Mouse (Mus musculus) midbrain, embryonic 14.5 days (tissue): ENCODE results near the gene Rnf145. TPM values are rescaled to one million over a fixed set of nuclear protein-coding genes. Genes with fewer than 3 reads are reported as not detected.

Source experiments
- ATAC-seq: fragments of 200-750 bp; cut with Nextera tagmentation; 2 replicates; pipeline ENCODE4 v1.8.0; 2017; ENCODE audit warnings: moderate number of reproducible peaks, moderate library complexity; ENCODE audit not compliant: low FRiP score, low TSS enrichment
- DNase-seq: peaks from one replicate; pipeline ENCODE4 v3.0.0-alpha.2; 2015
- H3K27ac ChIP-seq: fragments of 300-500 bp; sonication (generic); replicated peaks from 2 replicates; pipeline ENCODE4 v1.5.1; 2014; ENCODE audit warnings: mild to moderate bottlenecking, low read depth, low read length, moderate library complexity
- H3K27me3 ChIP-seq: fragments of 300-500 bp; sonication (generic); 2 replicates; pipeline ENCODE4 v1.6.1; 2014; ENCODE audit warnings: low read length, control low read depth, mixed read lengths; ENCODE audit not compliant: control insufficient read depth, insufficient read depth
- H3K36me3 ChIP-seq: fragments of 300-500 bp; sonication (generic); 2 replicates; pipeline ENCODE4 v1.6.1; 2014; ENCODE audit warnings: low read length, control low read depth; ENCODE audit not compliant: control insufficient read depth, insufficient read depth
- H3K4me1 ChIP-seq: fragments of 300-500 bp; sonication (generic); 2 replicates; pipeline ENCODE4 v1.6.1; 2014; ENCODE audit warnings: mild to moderate bottlenecking, antibody characterized with exemption, low read length, control low read depth; ENCODE audit not compliant: control insufficient read depth, insufficient read depth
- H3K4me2 ChIP-seq: fragments of 300-500 bp; sonication (generic); 2 replicates; pipeline ENCODE4 v1.6.1; 2014; ENCODE audit warnings: mild to moderate bottlenecking, low read length, moderate library complexity
- H3K4me3 ChIP-seq: fragments of 300-500 bp; sonication (generic); replicated peaks from 2 replicates; pipeline ENCODE4 v1.5.1; 2014; ENCODE audit warnings: low read depth, low read length
- H3K9ac ChIP-seq: fragments of 300-500 bp; sonication (generic); replicated peaks from 2 replicates; pipeline ENCODE4 v1.6.1; 2014; ENCODE audit warnings: mild to moderate bottlenecking, low read length, moderate library complexity
- H3K9me3 ChIP-seq: fragments of 300-500 bp; sonication (generic); 2 replicates; pipeline ENCODE4 v1.6.1; 2016; ENCODE audit warnings: low read length, control low read depth, mixed read lengths; ENCODE audit not compliant: control insufficient read depth
- WGBS: fragments of 180-500 bp; shearing (Covaris S2); extraction: QIAGEN DNeasy Blood & Tissue Kit; methylation state at CpG from one replicate; pipeline ENCODE4 v1.1.7; 2014; 5-methylcytosine and 5-hydroxymethylcytosine counted together
- polyA plus RNA-seq: library from polyadenylated mRNA; unstranded; fragments of >200 nt; fragmentation: Nextera tagmentation; extraction: Ambion mirVana; gene quantifications from 2 replicates; pipeline ENCODE4 v1.2.1, GENCODE M21; 2014

Gene Rnf145
- polyA plus RNA-seq, 1 experiment from 2014 or later = 134 TPM

DNA sequence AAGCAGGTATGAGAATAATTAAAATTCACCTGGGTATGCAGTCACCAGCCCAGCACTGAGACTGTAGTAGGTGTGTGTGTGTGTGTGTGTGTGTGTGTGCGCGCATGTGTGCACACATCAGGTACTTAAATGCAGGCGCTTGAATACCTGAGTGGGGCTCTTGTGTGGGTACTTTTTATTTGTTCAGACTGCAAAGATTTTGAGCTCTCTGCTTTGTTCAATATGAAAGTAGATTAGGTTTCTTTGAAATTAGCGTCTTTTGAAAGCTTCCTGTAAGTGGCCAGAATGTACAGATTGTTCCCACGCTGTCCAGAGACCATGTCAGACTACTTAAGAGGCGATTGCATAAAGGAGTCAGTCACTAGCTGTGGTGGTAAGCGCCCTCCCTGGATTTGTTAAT, 18.6 kb downstream of the Rnf145 start:
- no peaks in the 10 kb centered on the region for H3K27me3 ChIP-seq
- H3K27ac ChIP-seq = no peak overlapping the region
- ATAC-seq (no peak), DNase-seq (no peak)
- H3K4me2 ChIP-seq = no peak overlapping the region
- no peak overlapping the region for H3K4me3 ChIP-seq
- H3K4me1 ChIP-seq = no peaks in the 10 kb centered on the region
- 88% methylated on average over 7 of the region's 7 CpGs for WGBS
- H3K9ac ChIP-seq = no peak overlapping the region
- H3K36me3 ChIP-seq = peaks cover 54% of the 10 kb centered on the region
- H3K9me3 ChIP-seq = no peaks in the 10 kb centered on the region

DNA sequence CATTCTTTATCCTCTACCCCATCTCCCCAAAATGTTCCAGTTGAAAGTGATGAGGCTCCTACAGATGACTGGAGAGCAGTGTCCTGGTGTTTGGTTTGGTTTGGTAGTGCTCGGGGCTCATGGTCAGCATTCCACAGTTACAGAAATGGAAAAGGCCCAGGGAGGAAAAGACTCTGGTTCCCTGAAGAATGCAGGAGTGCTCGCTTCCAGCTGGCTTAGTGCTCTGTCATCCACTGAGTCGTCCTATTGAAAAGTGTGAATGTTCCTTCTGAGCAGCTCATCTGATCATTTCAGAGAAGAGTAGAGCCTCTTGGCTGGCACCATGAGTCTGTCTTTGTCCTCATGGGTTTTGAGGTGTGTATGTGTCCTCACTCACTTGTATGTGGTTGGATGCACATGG, 19.3 kb downstream of the Rnf145 start:
- Histone ChIP-seq H3K27me3 (no peaks in the 10 kb centered on the region), H3K4me3 (no peak overlapping the region), H3K9ac (no peak overlapping the region), H3K36me3 (peaks cover 50% of the 10 kb centered on the region), H3K4me1 (no peaks in the 10 kb centered on the region), H3K4me2 (no peak overlapping the region), H3K9me3 (no peaks in the 10 kb centered on the region), H3K27ac (no peak overlapping the region)
- WGBS = 91% methylated on average over 3 of the region's 3 CpGs
- no peak for ATAC-seq
- DNase-seq = no peak

DNA sequence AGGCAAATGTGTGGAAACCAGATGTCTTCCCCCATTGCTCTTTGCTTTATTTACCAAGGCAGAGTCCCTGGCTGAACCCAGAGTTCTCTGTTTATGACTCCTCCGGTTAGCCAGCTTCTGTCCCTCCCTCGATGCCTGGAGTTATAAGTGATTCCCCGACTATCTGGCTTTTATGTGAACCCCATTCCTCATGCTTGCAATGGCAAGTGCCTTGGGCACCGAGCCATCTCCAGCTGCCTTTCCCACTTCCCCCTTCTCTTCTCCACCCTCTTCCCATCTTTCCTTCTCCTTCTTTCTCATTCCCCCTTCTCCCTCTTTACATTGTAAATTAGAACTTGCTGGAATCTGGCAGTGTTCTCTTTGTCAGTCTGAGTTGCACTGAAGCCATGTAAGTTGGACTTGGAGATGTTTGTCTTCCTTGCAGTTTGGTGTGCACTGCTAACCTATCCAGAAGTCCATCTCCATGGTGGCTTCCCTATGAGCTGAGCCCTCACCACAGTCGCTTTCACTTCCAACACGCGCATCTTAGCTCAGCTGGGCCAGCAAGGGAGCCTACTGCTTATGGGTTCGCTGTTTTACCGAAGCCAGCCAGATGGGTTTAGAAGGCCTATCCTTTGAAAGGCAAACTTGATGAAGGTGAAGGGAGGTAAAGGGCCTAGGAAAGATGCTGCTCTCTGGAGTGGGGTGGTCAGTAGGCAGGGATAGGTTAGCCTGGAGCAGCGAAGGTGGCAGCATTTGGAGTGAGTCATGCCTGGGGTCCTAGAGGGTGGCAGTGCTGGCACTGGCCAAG, 19.9 kb downstream of the Rnf145 start:
- Histone ChIP-seq H3K4me1 (no peaks in the 10 kb centered on the region), H3K4me2 (no peak overlapping the region), H3K9me3 (no peaks in the 10 kb centered on the region), H3K27ac (no peak overlapping the region), H3K9ac (no peak overlapping the region), H3K4me3 (no peak overlapping the region), H3K36me3 (peaks cover 48% of the 10 kb centered on the region), H3K27me3 (no peaks in the 10 kb centered on the region)
- ATAC-seq (no peak), DNase-seq (no peak)
- WGBS = 94% methylated on average over 10 of the region's 10 CpGs

DNA sequence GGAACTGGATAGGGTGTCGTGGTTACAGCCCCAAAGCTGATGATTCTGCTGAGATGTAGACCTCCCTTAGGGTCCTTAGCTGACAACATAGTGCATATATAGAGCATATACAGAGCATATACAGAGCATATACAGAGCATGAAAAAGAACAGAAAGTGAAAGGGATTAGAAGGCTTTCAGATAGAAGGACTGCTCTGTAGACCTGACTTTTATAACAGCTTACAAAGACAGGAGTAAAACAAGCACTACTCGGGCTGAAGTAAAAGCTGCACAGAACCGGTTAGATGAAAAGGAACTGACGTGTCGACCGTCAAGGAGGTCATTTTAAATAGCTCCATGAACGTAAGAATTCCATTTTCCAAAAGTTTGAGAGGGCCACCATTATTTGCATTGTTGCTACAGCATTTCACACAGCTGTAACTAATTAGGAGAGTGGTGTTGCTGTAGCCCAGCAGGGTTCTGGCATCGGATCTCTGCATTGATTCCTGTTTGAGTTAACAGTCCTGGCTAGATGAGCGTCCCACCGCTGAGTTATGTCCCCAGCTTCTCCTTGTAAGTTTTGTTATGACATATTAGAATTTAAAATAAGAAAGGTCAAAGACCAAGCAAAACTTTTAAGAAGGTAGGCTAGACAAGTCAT, 20.6 kb downstream of the Rnf145 start:
- H3K36me3 ChIP-seq = peaks cover 48% of the 10 kb centered on the region
- H3K9me3 ChIP-seq = no peaks in the 10 kb centered on the region
- no peak overlapping the region for H3K4me3 ChIP-seq
- 72% methylated on average over 10 of the region's 10 CpGs for WGBS
- H3K4me1 ChIP-seq = no peaks in the 10 kb centered on the region
- no peaks in the 10 kb centered on the region for H3K27me3 ChIP-seq
- no peak overlapping the region for H3K4me2 ChIP-seq
- peak; percentile 23 for DNase-seq
- no peak overlapping the region for H3K9ac ChIP-seq
- H3K27ac ChIP-seq = no peak overlapping the region
- no peak for ATAC-seq

DNA sequence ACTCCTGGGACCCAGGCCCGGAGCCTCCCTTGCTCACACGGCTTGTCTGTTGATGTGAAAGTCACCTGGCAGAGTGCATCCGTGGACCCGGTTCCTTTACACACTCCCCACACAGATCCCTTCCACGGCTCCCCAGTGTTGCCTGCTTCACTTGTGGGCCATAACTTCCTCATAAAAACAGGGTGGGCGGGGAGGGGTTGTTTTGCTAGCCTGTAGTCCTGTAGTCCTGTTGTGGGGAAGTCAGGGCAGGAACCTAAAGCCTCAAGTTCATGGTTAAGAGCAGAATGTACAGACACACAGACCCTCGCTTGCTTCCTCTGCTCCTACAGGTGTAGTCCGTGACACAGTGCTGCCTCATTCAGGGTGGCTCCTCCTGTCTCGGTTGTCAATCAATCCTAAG, 21.5 kb downstream of the Rnf145 start:
- WGBS = 91% methylated on average over 9 of the region's 9 CpGs
- no peaks in the 10 kb centered on the region for H3K27me3 ChIP-seq
- no peak overlapping the region for H3K4me3 ChIP-seq
- H3K9me3 ChIP-seq = no peaks in the 10 kb centered on the region
- no peak overlapping the region for H3K27ac ChIP-seq
- ATAC-seq (no peak), DNase-seq (no peak)
- no peak overlapping the region for H3K9ac ChIP-seq
- no peak overlapping the region for H3K4me2 ChIP-seq
- peaks cover 45% of the 10 kb centered on the region for H3K36me3 ChIP-seq
- no peaks in the 10 kb centered on the region for H3K4me1 ChIP-seq

DNA sequence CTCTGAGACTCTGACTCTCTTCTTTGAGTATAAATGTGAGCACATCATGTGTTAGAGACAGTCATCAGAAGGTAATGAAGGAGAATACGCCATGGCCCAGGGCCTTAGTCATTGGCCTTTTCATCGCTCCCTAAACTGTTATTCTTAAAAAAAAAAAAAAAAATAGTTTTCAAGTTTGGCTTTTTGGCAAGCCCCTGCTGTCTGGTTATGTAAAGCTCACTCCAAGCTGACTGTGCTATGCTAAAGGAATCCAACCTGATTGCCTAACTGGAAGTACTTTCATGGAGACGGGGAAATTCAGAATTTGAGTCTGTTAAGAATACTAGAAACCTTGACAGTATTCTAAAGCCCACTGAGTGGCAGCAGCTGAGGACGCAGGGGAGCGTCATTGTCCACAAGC, 22.5 kb downstream of the Rnf145 start:
- Histone ChIP-seq H3K27me3 (no peaks in the 10 kb centered on the region), H3K4me3 (no peak overlapping the region), H3K4me2 (no peak overlapping the region), H3K9me3 (no peaks in the 10 kb centered on the region), H3K36me3 (peaks cover 41% of the 10 kb centered on the region; the same call in 1 of the 2 replicates), H3K27ac (no peak overlapping the region), H3K4me1 (no peaks in the 10 kb centered on the region), H3K9ac (no peak overlapping the region)
- no peak for DNase-seq
- no peak for ATAC-seq
- 94% methylated on average over 5 of the region's 5 CpGs for WGBS

DNA sequence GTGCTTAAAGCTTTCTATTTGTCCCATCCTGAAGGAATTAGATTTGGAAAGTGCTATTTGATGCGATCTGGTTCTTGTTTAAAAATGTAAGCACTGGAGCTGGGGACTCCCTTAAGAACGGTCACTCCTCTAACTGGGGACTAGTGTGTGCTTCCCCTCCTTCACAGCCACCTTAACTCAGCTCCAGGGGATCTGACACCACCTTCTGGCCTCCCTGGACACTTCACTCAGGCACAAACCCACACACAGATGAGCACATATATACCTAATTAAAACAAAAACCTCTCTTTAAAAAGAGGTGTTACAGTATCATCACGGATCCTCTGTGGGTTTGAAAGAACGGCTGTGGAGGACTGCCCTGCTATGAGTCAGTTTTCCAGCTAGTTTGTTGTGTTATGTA, 23.0 kb downstream of the Rnf145 start:
- WGBS = 88% methylated on average over 4 of the region's 4 CpGs
- peaks cover 41% of the 10 kb centered on the region; the same call in 1 of the 2 replicates for H3K36me3 ChIP-seq

DNA sequence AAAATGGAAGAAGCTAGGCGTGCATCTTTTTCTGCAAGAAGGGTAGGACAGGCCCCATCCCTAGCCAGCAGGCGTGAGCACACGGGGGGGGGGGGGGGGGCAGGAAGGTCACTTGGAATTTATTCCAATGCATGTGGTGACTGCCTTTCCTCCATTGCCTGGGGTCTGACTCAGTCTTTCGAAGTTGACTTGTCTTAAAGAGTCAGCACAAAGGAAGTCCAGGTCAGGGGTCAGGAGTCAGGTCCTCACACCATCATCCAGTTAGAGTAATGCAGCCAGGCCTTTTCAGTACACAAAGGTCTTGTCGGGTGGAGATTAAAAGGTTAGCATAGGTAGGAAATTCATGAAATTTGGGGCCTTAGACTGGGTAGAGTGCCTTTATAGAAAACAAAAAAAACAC, 24.8 kb downstream of the Rnf145 start:
- WGBS = 57% methylated on average over 5 of the region's 5 CpGs
- peaks cover 40% of the 10 kb centered on the region for H3K36me3 ChIP-seq

More for the DNA sequence above, 23.0 kb downstream of the Rnf145 start:
- Histone ChIP-seq H3K9ac (no peak overlapping the region), H3K27ac (no peak overlapping the region), H3K27me3 (no peaks in the 10 kb centered on the region), H3K4me2 (no peak overlapping the region), H3K4me1 (no peaks in the 10 kb centered on the region), H3K9me3 (no peaks in the 10 kb centered on the region), H3K4me3 (no peak overlapping the region)
- ATAC-seq (no peak), DNase-seq (no peak)

DNA sequence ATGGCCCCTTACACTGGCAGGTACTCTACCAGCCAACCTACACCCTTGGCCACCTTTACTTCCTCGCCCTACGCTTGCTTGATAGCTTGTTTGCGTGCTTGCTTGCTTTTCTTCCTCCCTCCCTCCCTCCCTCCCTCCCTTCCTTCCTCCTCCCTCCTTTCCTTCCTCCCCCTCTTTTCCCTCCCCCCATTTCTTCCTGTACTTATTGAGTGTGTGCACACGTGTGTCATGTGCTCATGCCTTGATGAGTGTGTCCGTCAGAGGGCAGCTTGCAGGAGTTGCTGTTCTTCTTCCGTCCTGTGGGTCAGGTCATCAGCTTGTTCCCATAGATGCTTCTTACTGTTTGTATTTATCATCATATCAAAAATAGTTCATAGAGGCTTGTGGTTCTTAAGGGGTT, 25.2 kb downstream of the Rnf145 start:
- no peak overlapping the region for H3K9ac ChIP-seq
- H3K27ac ChIP-seq = no peak overlapping the region
- no peak for DNase-seq
- no peaks in the 10 kb centered on the region for H3K27me3 ChIP-seq
- H3K4me2 ChIP-seq = no peak overlapping the region
- no peak overlapping the region for H3K4me3 ChIP-seq
- 86% methylated on average over 6 of the region's 6 CpGs for WGBS
- ATAC-seq = no peak
- no peaks in the 10 kb centered on the region for H3K9me3 ChIP-seq
- H3K36me3 ChIP-seq = peaks cover 42% of the 10 kb centered on the region
- H3K4me1 ChIP-seq = no peaks in the 10 kb centered on the region

More for the DNA sequence above, 24.8 kb downstream of the Rnf145 start:
- Histone ChIP-seq H3K27me3 (no peaks in the 10 kb centered on the region), H3K4me1 (no peaks in the 10 kb centered on the region), H3K4me2 (no peak overlapping the region), H3K27ac (no peak overlapping the region), H3K9me3 (no peaks in the 10 kb centered on the region), H3K4me3 (no peak overlapping the region), H3K9ac (no peak overlapping the region)
- DNase-seq (no peak), ATAC-seq (no peak)
